Mouse (Mus musculus) embryonic facial prominence, embryonic 11.5 days (tissue): Measurements from ENCODE around the gene Ino80e. TPM values are rescaled to one million over a fixed set of nuclear protein-coding genes. Genes with fewer than 3 reads are reported as not detected.

Experiments
- ATAC-seq: fragments of 200-750 bp; cut with Nextera tagmentation; replicated peaks from 2 replicates; pipeline ENCODE4 v1.8.0; 2017; ENCODE audit warnings: low read depth; ENCODE audit not compliant: insufficient number of reproducible peaks, low FRiP score, low TSS enrichment
- DNase-seq: peaks from one replicate; pipeline ENCODE4 v3.0.0-alpha.2; 2015; ENCODE audit warnings: low spot score
- H3K27ac ChIP-seq: fragments of 300-500 bp; sonication (generic); replicated peaks from 2 replicates; pipeline ENCODE4 v1.5.1; 2014; ENCODE audit warnings: mild to moderate bottlenecking, low read depth, low read length, control low read depth
- H3K27me3 ChIP-seq: fragments of 300-500 bp; sonication (generic); 2 replicates; pipeline ENCODE4 v1.6.1; 2014; ENCODE audit warnings: mild to moderate bottlenecking, low read length, moderate library complexity, mixed read lengths; ENCODE audit not compliant: control insufficient read depth, insufficient read depth
- H3K36me3 ChIP-seq: fragments of 300-500 bp; sonication (generic); replicated peaks from 2 replicates; pipeline ENCODE4 v1.6.1; 2014; ENCODE audit warnings: low read depth, mild to moderate bottlenecking, low read length, moderate library complexity, mixed read lengths; ENCODE audit not compliant: control insufficient read depth, insufficient read depth
- H3K4me1 ChIP-seq: fragments of 300-500 bp; sonication (generic); 2 replicates; pipeline ENCODE4 v1.6.1; 2014; ENCODE audit warnings: low read length, mixed read lengths; ENCODE audit not compliant: control insufficient read depth, insufficient read depth
- H3K4me2 ChIP-seq: fragments of 300-500 bp; sonication (generic); 2 replicates; pipeline ENCODE4 v1.6.1; 2014; ENCODE audit warnings: low read depth, mild to moderate bottlenecking, control low read depth, low read length, moderate library complexity
- H3K4me3 ChIP-seq: fragments of 300-500 bp; sonication (generic); 2 replicates; pipeline ENCODE4 v1.5.1; 2014; ENCODE audit warnings: low read depth, low read length, control low read depth
- H3K9ac ChIP-seq: fragments of 300-500 bp; sonication (generic); replicated peaks from 2 replicates; pipeline ENCODE4 v1.6.1; 2014; ENCODE audit warnings: mild to moderate bottlenecking, control low read depth, low read length
- H3K9me3 ChIP-seq: fragments of 300-500 bp; sonication (generic); replicated peaks from 2 replicates; pipeline ENCODE4 v1.6.1; 2016; ENCODE audit warnings: mild to moderate bottlenecking, low read length, inconsistent platforms, mixed read lengths; ENCODE audit not compliant: control insufficient read depth
- WGBS: fragments of 180-500 bp; shearing (Covaris S2); extraction: QIAGEN DNeasy Blood & Tissue Kit; methylation state at CpG from one replicate; pipeline ENCODE4 v1.1.7; 2014; 5-methylcytosine and 5-hydroxymethylcytosine counted together
- polyA plus RNA-seq: library from polyadenylated mRNA; unstranded; fragments of >200 nt; fragmentation: Nextera tagmentation; extraction: Ambion mirVana; gene quantifications from 2 replicates; pipeline ENCODE4 v1.2.1, GENCODE M21; 2014

Gene Ino80e
- polyA plus RNA-seq, 1 experiment from 2014 or later, result 100 TPM

- H3K4me2 ChIP-seq, result no peak overlapping the region
- no peaks in the 10 kb centered on the region for H3K36me3 ChIP-seq
- 0 out of 2 replicates have a peak, but pooled peaks cover 3% of the 10 kb centered on the region for H3K4me1 ChIP-seq
- H3K4me3 ChIP-seq, result no peak overlapping the region
- no peaks in the 10 kb centered on the region for H3K9me3 ChIP-seq
- no peak overlapping the region for H3K27ac ChIP-seq
- no peak overlapping the region for H3K9ac ChIP-seq
- DNase-seq (no peak), ATAC-seq (no peak)
- no peaks in the 10 kb centered on the region for H3K27me3 ChIP-seq
- 85% methylated on average over 5 of the region's 5 CpGs for WGBS
Observed at GRCm38 (mm10) chr7:126887281-126887680, 25.1 kb upstream of the Ino80e start.

- peak; percentile 98 for ATAC-seq
- WGBS, result under 1% methylated on average over 56 of the region's 56 CpGs
- Histone ChIP-seq H3K4me1 (0 out of 2 replicates have a peak, but pooled peaks cover 3% of the 10 kb centered on the region), H3K9me3 (no peaks in the 10 kb centered on the region), H3K36me3 (no peaks in the 10 kb centered on the region; the same call in 1 of the 2 replicates), H3K4me2 (peak within 1 kb of the TSS; percentile 80), H3K4me3 (peak within 1 kb of the TSS; percentile 62), H3K9ac (peak within 1 kb of the TSS; percentile 76), H3K27ac (peak within 1 kb of the TSS; percentile 86), H3K27me3 (no peaks in the 10 kb centered on the region)
- DNase-seq, result peak; percentile 99
Observed at GRCm38 (mm10) chr7:126884286-126885164, 22.3 kb upstream of the Ino80e start, which contains the start of gene Taok2. Gene Taok2 (minus strand): TSS chr7:126884703.

GRCm38 (mm10) chr7:126883731-126884181, 21.6 kb upstream of the Ino80e start:
- Histone ChIP-seq H3K9me3 (no peaks in the 10 kb centered on the region), H3K27ac (peak overlapping the region; percentile 86), H3K9ac (peak overlapping the region; percentile 76), H3K27me3 (no peaks in the 10 kb centered on the region), H3K36me3 (no peaks in the 10 kb centered on the region; the same call in none of the 2 replicates), H3K4me2 (peak overlapping the region; percentile 80), H3K4me3 (peak overlapping the region; percentile 62), H3K4me1 (0 out of 2 replicates have a peak, but pooled peaks cover 3% of the 10 kb centered on the region)
- WGBS, result 1% methylated on average over 12 of the region's 15 CpGs
- ATAC-seq, result 0 out of 2 replicates have a peak, but pooled peaks have one; percentile 21
- peak; percentile 22 for DNase-seq

- no peak for ATAC-seq
- peaks cover 3% of the 10 kb centered on the region for H3K36me3 ChIP-seq
- 81% methylated on average over 6 of the region's 6 CpGs for WGBS
- no peak overlapping the region for H3K27ac ChIP-seq
- DNase-seq, result no peak
- H3K9me3 ChIP-seq, result no peaks in the 10 kb centered on the region
- H3K9ac ChIP-seq, result no peak overlapping the region
- H3K27me3 ChIP-seq, result no peaks in the 10 kb centered on the region
- H3K4me1 ChIP-seq, result 0 out of 2 replicates have a peak, but pooled peaks cover 3% of the 10 kb centered on the region
- H3K4me3 ChIP-seq, result no peak overlapping the region
- no peak overlapping the region for H3K4me2 ChIP-seq
Observed at GRCm38 (mm10) chr7:126881040-126881439, 18.9 kb upstream of the Ino80e start.

- Histone ChIP-seq H3K9me3 (no peaks in the 10 kb centered on the region), H3K27me3 (no peaks in the 10 kb centered on the region), H3K27ac (no peak overlapping the region), H3K9ac (no peak overlapping the region), H3K4me3 (no peak overlapping the region), H3K4me2 (no peak overlapping the region), H3K36me3 (peaks cover 19% of the 10 kb centered on the region), H3K4me1 (no peaks in the 10 kb centered on the region)
- ATAC-seq, result no peak
- DNase-seq, result no peak
- 100% methylated on average over 1 of the region's 1 CpGs for WGBS
Observed at GRCm38 (mm10) chr7:126877239-126877638, 15.1 kb upstream of the Ino80e start.

GRCm38 (mm10) chr7:126870520-126870891, 8.3 kb upstream of the Ino80e start:
- DNase-seq (no peak), ATAC-seq (no peak; the same call in 1 of the 2 replicates)
- 85% methylated on average over 2 of the region's 2 CpGs for WGBS
- Histone ChIP-seq H3K36me3 (peaks cover 54% of the 10 kb centered on the region), H3K4me3 (no peak overlapping the region), H3K4me1 (no peaks in the 10 kb centered on the region), H3K27me3 (no peaks in the 10 kb centered on the region), H3K9me3 (no peaks in the 10 kb centered on the region), H3K4me2 (no peak overlapping the region), H3K27ac (no peak overlapping the region), H3K9ac (no peak overlapping the region)

- no peak overlapping the region for H3K4me3 ChIP-seq
- H3K9ac ChIP-seq, result no peak overlapping the region
Observed at GRCm38 (mm10) chr7:126869780-126870519, 7.8 kb upstream of the Ino80e start.

More at GRCm38 (mm10) chr7:126869780-126870519, 7.8 kb upstream of the Ino80e start:
- DNase-seq (no peak), ATAC-seq (no peak)
- WGBS, result 95% methylated on average over 23 of the region's 23 CpGs
- Histone ChIP-seq H3K4me2 (no peak overlapping the region), H3K4me1 (no peaks in the 10 kb centered on the region), H3K9me3 (no peaks in the 10 kb centered on the region), H3K36me3 (peaks cover 54% of the 10 kb centered on the region), H3K27ac (no peak overlapping the region), H3K27me3 (no peaks in the 10 kb centered on the region)
